Mouse (Mus musculus): ENCODE measurements at regions not wholly inside any gene's neighbourhood (a gene's known extent, or its start where the extent isn't known, plus 50 kb on each side); places are given as distances from the start of the nearest gene placed in this dataset.
"Not testable (repeated sequence)": the region's sequence is repeated elsewhere in the genome, so short reads cannot be mapped to it uniquely, and the experiment has no call there.

DNA sequence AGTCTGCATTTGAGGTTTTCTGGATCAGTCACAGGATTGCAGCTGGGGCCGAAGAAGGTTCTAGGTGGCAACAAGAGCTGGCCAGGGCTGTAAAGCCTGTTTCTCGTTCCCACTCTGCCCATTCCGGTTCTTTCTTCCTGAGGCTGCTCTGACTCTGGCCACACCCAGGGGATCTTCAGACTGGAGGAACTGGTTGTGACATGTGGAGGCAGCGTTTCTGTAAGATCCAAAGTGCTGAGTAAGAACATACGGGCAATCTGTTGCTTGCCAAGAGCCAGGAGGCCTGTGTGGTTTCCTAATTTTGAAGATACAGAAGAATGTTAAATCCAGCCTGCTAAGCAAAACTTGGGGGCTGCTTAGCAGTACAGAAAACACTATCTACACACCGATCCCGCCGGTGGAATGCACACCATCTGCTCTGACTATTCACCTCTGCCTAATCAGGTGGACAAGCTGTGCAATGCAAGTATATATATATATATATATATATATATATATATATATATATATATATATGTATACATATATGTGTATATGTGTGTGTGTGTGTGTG is 99.3 kb upstream of the Bmp2k start:
- H3K4me1 ChIP-seq (ENCODE audit: control insufficient read depth, insufficient read depth, low read length) = peaks cover 2% of the 10 kb centered on the region; the same call in 1 of the 2 replicates
- no peak overlapping the region for H3K27ac ChIP-seq (ENCODE audit: insufficient read depth, low read length)
- H3K4me3 ChIP-seq (ENCODE audit: insufficient read depth, low read length) = no peak overlapping the region
- TF ChIP-seq CTCF (IDR thresholded peaks at IDR 0.05; ENCODE audit: borderline replicate concordance, insufficient read depth, low read length) = no peak
- no peak for TF ChIP-seq POLR2A (IDR thresholded peaks at IDR 0.05; ENCODE audit: low read depth, low read length)

DNA sequence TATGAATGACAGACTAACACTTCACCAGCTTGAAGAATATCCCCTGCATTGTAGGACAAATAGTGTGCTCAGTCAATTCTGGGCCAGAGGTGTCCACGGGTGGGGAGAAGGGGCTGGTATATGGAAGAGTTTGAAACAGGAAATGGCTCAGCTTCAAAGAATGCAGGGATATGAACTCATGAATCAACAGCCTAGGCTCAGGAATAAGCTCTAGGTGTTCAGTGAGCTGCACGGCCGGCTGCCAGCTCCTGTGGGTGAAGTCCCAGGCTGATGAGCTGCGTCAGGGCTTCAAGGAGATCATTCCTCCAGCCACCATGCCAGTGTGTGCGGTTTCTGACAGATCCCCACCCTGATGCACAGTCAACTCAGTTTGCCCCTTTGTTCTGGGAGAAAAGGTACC is 98.8 kb upstream of the Bmp2k start:
- no peak overlapping the region for H3K27ac ChIP-seq (ENCODE audit: insufficient read depth, low read length)

DNA sequence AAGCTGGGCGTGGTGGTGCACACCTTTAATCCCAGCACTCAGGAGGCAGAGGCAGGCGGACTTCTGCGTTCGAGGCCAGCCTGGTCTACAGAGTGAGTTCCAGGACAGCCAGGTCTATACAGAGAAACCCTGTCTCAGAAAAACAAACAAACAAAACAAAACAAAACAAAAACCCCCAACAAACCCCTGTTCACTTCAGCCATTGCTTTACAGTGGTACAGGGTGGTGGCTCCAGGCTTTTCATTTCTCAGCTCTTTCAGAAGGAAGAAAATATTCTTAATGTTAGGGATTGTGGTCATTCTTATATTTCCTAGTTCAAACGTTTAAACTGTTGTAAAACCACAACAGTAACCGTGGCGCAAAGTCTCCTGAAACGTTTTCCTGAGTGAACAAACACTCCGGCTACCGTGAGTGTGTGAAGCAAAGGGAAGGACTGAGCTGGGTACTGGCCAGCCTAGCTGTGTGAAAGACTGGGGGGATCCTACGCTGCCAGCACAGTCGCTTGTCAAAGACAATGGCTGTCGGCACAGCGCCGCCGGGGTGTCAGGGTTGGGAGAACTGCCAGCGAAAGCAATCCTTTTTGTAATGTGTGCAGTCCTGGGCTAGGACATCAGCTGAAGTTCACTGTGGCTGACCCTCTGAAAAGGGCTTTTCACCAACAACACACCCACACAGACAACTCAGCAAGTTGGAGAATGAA is 91.8 kb upstream of the Bmp2k start:
- TF ChIP-seq POLR2A (IDR thresholded peaks at IDR 0.05; ENCODE audit: low read depth, low read length) (no peak), CTCF (IDR thresholded peaks at IDR 0.05; ENCODE audit: borderline replicate concordance, insufficient read depth, low read length) (no peak)
- Histone ChIP-seq H3K4me1 (ENCODE audit: control insufficient read depth, insufficient read depth, low read length) (0 out of 2 replicates have a peak, but pooled peaks cover 3% of the 10 kb centered on the region), H3K4me3 (ENCODE audit: insufficient read depth, low read length) (no peak overlapping the region), H3K27ac (ENCODE audit: insufficient read depth, low read length) (no peak overlapping the region)

More for the DNA sequence above, 98.8 kb upstream of the Bmp2k start:
- Histone ChIP-seq H3K4me3 (ENCODE audit: insufficient read depth, low read length) (no peak overlapping the region), H3K4me1 (ENCODE audit: control insufficient read depth, insufficient read depth, low read length) (peaks cover 2% of the 10 kb centered on the region; the same call in 1 of the 2 replicates)
- no peak for TF ChIP-seq POLR2A (IDR thresholded peaks at IDR 0.05; ENCODE audit: low read depth, low read length)
- TF ChIP-seq CTCF (IDR thresholded peaks at IDR 0.05; ENCODE audit: borderline replicate concordance, insufficient read depth, low read length) = no peak

- H3K27ac ChIP-seq (ENCODE audit: insufficient read depth, low read length); H3K4me3 ChIP-seq (ENCODE audit: insufficient read depth, low read length); H3K4me1 ChIP-seq (ENCODE audit: control insufficient read depth, insufficient read depth, low read length): not testable (repeated sequence)
Measured at GRCm38 (mm10) chr5:96908371-96908770, 89.1 kb upstream of the Bmp2k start.

GRCm38 (mm10) chr5:96909218-96909617 is 88.3 kb upstream of the Bmp2k start:
- no peak for TF ChIP-seq CTCF (IDR thresholded peaks at IDR 0.05; ENCODE audit: borderline replicate concordance, insufficient read depth, low read length)
- no peak for TF ChIP-seq POLR2A (IDR thresholded peaks at IDR 0.05; ENCODE audit: low read depth, low read length)
- H3K27ac ChIP-seq (ENCODE audit: insufficient read depth, low read length) = no peak overlapping the region
- H3K4me3 ChIP-seq (ENCODE audit: insufficient read depth, low read length) = no peak overlapping the region
- H3K4me1 ChIP-seq (ENCODE audit: control insufficient read depth, insufficient read depth, low read length) = 0 out of 2 replicates have a peak, but pooled peaks cover 3% of the 10 kb centered on the region

DNA sequence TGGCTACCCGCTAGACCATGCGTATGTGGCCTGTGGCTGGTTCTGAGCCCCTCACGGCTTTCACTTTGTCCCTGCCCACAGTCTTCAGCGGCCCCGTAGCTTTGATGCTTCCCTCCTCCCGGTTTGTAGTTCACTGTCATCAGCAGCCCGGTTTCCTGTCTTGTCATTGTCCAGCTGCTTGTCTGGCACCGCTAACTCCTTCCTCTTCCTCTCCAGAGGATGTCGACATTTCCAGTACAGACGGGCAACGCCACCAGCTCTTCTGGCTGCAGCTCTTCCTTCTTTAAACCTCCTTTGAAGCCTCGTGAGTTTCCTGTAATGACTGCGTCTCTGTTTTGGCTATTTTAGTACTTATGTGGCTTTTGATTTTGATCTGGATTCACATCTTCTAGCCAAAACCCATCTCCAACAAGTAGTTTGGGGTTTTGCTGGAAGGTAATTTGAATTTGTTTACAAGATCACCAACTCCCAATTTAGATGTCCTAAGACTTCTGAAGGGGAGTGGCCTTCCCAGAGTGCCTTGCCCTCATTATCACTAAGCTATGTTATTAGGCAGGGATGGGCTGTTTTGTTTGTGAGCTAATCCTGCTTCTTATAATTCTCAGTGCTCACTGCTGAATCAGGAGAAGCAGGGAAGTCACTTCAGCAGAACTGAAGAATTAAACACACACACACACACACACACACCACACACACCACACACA is 85.8 kb upstream of the Bmp2k start:
- H3K27ac ChIP-seq (ENCODE audit: insufficient read depth, low read length) = no peak overlapping the region
- no peak overlapping the region for H3K4me3 ChIP-seq (ENCODE audit: insufficient read depth, low read length)
- TF ChIP-seq POLR2A (IDR thresholded peaks at IDR 0.05; ENCODE audit: low read depth, low read length) (no peak), CTCF (IDR thresholded peaks at IDR 0.05; ENCODE audit: borderline replicate concordance, insufficient read depth, low read length) (no peak)
- 0 out of 2 replicates have a peak, but pooled peaks cover 3% of the 10 kb centered on the region for H3K4me1 ChIP-seq (ENCODE audit: control insufficient read depth, insufficient read depth, low read length)

GRCm38 (mm10) chr5:96912254-96912635 is 85.2 kb upstream of the Bmp2k start:
- TF ChIP-seq CTCF (IDR thresholded peaks at IDR 0.05; ENCODE audit: borderline replicate concordance, insufficient read depth, low read length) (no peak), POLR2A (IDR thresholded peaks at IDR 0.05; ENCODE audit: low read depth, low read length) (no peak)
- no peak overlapping the region for H3K27ac ChIP-seq (ENCODE audit: insufficient read depth, low read length)

DNA sequence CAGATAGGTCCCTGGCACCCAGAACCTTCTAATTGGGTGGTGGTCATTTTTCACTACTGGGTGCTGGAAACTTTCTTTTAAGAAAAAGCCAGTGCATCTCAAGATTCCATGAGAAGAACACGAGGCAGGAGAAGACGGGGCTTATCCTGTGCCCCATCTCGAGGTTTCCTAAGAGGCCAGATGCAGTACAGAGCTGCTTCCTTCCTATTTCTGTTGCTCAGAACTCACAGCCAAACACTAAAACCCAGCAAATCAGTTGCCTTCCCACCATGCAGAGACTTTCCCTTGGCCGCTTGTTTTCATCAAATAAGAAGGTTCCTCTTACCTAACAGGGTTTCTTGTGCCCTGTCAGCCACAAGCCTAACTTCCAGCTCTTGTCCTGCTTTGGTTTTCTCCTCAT is 84.7 kb upstream of the Bmp2k start:
- no peak overlapping the region for H3K27ac ChIP-seq (ENCODE audit: insufficient read depth, low read length)
- TF ChIP-seq CTCF (IDR thresholded peaks at IDR 0.05; ENCODE audit: borderline replicate concordance, insufficient read depth, low read length) (no peak), POLR2A (IDR thresholded peaks at IDR 0.05; ENCODE audit: low read depth, low read length) (no peak)
- H3K4me3 ChIP-seq (ENCODE audit: insufficient read depth, low read length) = no peak overlapping the region
- H3K4me1 ChIP-seq (ENCODE audit: control insufficient read depth, insufficient read depth, low read length) = no peaks in the 10 kb centered on the region

More at GRCm38 (mm10) chr5:96912254-96912635, 85.2 kb upstream of the Bmp2k start:
- Histone ChIP-seq H3K4me1 (ENCODE audit: control insufficient read depth, insufficient read depth, low read length) (no peaks in the 10 kb centered on the region), H3K4me3 (ENCODE audit: insufficient read depth, low read length) (no peak overlapping the region)

DNA sequence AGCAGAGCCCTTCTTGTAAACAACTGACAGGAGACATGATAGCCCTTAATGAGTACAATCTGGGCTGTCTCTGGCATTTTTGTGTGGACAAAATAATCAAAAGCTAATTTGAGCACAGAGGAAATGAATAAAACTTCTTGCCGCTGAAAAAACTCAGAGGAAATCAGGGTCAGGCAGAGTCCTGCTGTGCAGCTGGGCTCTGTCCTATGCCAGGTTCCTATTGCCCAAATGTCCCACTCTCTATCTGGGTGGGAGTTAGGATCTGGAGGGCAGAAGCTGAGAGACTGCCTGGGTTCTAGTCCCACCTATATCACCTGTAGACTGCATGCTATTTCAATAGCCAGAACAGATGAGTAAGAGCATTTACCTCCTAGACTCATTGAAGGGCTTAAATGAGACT is 83.8 kb upstream of the Bmp2k start:
- TF ChIP-seq CTCF (IDR thresholded peaks at IDR 0.05; ENCODE audit: borderline replicate concordance, insufficient read depth, low read length) = no peak
- no peak for TF ChIP-seq POLR2A (IDR thresholded peaks at IDR 0.05; ENCODE audit: low read depth, low read length)
- Histone ChIP-seq H3K27ac (ENCODE audit: insufficient read depth, low read length) (no peak overlapping the region), H3K4me3 (ENCODE audit: insufficient read depth, low read length) (no peak overlapping the region), H3K4me1 (ENCODE audit: control insufficient read depth, insufficient read depth, low read length) (no peaks in the 10 kb centered on the region)
